Mouse (Mus musculus): ENCODE measurements around the gene Sertad4. TPM values are rescaled to one million over a fixed set of nuclear protein-coding genes. Genes with fewer than 3 reads are reported as not detected.

The Sertad4 gene
- total RNA-seq, 2 experiments from 2014 or later, result 12.5 to 14.9 TPM

DNA sequence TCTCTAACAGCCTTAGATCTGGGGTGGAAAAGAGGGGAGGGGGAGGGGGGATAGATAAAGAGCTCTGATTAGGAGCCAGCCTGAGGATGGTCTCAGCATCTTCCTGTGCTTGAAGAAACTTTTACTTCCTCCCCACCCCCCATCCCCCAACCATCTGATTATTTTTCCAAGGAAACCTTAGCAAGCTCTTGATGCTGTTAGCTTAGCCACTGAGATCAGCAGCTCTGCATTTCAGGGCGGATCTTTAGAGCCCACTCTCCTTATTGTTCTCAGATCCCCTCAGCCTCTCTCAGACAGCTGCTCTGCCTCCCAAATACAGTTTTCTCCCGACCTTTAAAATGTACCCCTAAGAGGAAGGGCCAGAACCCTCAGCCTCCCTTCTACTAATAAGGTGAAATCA lies 4.4 kb downstream of the Sertad4 start:
- no peak for DNase-seq

DNA sequence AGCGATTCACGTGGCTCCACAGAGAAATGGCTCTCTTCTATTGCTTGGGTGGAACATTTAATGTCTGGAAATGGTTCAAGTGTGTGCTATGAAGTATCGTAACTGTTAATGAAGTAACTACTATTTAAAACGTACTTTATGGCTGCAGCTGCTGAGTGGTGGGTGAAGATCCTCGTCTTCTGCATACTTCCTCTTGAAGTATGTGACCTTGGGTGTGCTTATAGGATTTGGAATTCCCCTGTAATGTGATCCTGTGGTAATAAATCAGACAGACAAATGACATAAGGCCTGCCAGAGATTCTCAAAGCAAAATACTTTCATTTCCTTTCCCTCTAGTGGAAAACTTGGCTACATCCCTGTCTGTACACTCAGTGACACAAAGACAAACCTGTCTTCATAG lies 5.9 kb downstream of the Sertad4 start:
- no peak for DNase-seq

DNA sequence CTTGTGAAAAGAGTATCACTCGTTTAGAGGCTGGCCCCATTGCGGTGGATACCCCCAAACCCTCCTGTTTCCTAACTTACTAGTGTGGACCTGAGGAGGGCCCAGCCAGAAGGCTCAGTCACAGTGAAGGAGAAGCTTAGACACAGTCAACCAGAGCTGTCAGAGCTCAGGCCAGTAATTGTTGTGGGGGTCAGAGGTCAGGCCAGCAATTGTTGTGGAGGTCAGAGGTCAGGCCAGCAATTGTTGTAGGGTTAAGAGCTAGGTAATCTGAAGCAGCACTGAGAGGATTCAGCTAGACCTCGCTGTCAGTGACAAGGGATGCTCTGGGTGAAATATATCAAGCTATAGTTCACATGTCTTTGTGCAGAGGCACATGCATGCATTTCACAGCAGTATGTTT lies 8.3 kb downstream of the Sertad4 start:
- no peak for DNase-seq

DNA sequence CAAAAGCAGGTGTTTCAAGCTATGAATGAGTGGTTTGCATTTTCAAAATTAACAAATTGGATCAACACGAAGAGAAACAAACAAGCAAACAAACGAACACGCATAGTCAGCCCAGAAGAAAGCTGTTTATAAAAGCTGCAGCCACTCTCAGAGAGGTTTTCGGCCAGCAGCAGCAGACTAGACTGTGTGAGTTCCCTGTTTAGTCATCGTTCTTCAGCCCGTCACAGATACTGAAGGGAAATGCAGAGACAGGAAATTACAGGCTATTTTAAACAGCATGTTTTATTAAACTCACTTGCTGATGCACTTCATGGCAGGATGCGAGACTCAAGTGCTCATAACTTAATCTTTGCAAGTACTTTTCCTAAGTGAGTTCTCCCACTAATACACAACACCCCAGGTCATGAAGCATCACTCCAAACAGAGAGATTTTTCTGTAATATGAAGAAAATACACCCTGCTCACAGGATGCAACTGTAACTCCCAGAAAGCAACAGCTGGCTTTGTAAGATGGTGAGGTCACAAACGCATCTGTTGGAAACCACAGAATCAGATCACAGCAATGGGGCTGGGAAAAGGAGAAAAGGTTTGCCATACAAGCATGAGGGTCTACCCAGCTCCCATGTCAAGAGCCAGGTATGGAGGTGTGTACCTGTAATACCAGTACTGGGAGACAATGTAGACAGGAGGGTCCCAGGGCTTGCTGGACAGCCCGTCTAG lies 14.3 kb downstream of the Sertad4 start:
- DNase-seq, result no peak

DNA sequence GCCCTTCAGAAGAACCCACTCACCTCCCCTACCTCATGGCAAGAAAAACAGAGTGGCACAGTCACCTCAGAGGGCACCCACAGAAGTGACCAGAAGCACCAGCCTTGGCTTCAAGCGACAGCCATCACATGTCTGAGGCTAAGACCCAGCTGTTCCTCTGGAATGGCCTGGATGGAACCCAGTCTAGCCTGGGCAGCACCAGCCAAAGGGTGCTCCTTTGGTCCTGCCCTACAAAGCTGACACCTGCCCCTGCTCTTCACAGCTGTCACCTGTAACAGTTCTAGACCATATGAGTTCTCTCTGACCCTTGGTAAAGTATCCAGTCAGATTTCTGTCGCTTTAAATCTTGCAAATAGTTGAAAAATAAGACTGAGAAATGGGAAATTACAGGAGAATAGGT lies 14.9 kb downstream of the Sertad4 start:
- no peak for DNase-seq

DNA sequence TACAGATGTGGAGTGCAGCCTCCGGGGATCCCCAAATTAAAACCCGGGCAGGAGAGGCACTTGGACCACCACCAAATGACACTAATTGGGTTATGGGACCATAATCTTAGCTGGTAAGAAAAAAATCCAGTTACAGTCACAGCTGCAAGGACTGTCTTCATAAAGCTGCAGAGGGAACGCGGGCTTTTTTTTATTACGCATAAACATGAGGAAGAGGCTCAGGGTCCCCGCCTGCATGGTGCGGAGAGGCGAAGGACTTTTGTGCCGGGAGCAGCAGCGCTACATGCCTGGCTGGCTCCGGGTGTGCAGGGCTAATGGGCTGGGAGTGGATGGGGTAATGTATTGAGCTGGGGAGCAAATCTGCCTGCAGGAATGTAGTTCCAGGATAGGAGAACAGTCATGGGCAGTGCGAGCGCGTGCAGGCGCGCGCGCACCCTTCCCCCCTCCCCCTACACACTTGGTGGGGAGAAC lies 20.3 kb downstream of the Sertad4 start:
- DNase-seq, result peak; percentile 32 to 33

DNA sequence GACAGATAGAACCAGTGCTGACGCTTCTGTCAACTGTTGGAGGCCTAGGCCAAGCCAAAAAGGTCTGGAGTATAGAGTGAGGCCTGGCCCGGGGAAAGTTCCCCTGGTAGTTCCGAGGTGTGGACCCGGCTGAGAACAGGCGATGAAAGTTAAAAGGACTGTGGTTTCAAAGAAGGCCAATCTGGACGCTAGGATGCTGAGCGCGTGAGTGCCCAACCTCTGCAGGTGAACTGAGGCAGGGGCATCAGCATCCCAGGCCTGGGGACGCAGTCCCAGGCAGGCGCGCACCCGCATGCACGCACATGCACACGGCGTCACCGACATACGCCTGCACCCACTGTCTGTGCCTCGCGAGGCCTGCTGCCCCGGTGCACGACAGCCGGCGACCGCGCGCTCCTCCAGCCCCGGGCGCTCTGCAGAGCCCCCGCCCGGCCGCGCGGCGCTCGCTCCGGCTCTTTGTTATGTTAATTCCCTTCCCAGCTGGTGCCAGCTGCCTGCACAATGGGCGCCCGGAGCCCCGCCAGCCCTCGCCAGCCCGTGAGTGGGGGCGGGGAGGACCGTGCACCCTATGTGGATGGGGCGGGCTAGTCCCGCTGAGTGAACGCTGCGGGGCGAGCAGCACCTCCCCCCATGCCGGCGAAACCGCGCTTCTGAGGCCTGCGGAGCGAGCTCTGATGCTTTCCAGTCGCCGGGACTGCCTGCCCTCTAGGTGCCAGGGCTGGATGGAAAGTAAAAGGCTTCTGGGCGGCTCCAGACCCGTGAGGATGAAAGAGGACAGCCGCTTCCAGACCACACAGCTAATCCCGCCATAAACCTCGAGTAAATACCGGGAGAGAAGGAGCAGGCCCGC lies 21.0 kb downstream of the Sertad4 start:
- DNase-seq, result peak; percentile 77 to 82

DNA sequence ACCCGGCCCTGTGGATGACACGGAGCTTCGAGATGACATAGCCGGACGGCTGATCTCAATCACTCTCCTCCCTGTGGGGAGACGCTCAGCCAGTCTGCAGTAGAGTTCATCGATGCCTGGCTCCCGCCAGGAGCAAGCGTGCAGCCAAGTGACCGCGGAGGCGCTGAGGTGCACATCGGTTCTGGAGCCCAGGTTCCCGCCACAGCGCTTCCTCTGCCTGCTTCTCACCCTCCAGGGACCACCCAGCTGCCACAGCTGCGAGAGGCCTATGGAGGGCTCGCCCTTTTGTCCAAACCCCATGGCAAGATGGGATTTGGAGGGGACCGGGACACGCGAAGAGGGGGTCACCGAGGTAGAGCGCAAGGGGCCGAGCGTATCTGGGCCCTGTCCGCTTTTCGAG lies 22.0 kb downstream of the Sertad4 start:
- DNase-seq, result no peak

DNA sequence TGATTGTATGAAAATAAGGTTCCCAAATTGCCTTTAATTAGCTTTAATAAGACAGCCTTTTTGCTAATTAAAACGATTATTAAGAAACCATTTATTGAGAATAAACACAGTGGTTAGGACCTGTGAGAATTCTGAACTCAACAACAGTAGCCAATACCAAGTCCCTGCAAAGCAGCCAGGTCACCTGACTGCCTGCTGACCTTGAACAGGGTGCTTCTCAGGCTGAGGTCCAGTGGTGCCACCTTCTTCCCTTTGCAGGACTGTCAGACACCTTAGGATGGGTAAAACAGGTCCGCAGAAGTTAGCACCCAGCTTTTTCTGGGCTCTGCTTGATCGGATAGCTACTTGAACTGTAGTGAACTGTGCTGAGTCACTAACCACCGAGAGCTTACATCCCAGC lies 22.5 kb downstream of the Sertad4 start:
- no peak for DNase-seq

DNA sequence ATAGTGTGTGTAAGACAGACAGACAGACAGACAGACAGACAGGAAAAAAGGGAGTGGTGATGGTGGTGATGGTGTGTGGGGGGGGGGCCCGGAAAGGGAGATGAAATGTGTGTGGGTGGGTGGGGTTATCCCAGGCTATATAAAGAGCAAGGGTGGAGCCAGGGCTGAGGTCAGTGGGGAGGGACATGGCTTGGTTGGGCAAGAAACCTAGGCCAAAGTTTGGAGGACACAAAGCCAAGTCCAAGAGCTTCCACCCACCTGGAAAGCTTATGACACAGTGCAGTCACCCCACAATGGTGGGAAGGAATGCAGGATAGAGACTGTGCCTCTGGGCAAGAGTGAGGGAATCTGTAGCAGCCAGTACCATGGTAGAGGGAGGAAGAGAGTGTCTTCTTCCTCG lies 23.2 kb downstream of the Sertad4 start:
- DNase-seq, result no peak

DNA sequence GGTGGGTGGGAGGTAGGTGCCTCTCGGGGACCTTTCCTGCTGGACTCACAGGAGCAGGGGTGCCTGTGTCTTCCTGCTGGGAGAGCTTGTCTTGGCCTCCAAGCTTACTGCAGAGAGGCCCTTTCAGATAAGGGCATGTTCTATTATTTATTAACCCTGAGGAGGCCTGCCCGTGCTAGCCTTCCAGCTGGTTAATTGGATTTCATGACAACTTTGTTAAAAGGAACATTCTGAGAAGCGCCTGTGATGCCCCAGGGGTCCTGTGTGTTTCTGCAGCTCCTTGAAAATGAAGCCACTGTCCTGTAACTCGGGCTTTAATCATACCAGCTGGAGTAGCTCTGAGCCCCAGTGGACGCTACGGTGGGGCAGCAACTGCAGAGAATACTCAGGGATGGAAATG lies 25.1 kb downstream of the Sertad4 start:
- no peak for DNase-seq

DNA sequence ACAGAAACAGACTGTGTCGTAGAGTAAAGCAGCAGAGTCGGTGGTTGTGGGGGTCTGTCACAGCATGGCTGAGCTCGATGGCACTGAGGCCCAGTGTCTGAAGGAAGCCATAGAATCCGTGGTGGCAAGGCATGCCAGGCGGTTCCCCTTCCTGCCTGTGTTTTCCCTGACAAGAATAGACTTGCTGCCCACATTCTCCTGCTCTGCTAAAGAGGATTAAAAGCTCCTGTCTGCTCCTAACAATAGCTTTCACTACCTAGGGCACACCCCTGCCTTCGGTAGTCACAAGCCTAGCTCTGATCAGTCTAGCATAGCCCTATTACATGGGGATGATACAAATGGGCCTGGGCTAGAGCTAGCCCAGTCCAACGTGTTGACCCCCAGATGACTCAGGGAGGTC lies 26.6 kb downstream of the Sertad4 start:
- DNase-seq, result no peak

DNA sequence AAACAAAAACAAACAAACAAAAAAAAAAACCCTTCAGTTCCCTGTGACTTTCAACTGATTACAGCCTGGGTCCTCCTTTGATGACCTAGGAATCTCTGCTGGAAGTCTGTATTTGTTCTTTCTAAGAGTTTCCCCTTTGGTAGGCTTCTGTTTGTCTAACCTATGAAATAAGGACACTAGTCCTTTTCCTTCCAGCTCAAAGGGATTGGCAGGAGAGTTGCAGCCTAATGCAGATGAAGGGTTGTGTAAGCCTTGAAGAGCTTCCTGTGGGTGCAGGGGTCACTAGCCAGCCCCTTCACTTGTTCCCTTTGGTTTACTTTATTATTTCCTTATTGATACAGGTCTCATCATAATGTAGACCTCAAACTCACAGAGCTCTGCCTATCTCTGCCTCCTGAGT lies 27.6 kb downstream of the Sertad4 start:
- DNase-seq, result no peak

DNA sequence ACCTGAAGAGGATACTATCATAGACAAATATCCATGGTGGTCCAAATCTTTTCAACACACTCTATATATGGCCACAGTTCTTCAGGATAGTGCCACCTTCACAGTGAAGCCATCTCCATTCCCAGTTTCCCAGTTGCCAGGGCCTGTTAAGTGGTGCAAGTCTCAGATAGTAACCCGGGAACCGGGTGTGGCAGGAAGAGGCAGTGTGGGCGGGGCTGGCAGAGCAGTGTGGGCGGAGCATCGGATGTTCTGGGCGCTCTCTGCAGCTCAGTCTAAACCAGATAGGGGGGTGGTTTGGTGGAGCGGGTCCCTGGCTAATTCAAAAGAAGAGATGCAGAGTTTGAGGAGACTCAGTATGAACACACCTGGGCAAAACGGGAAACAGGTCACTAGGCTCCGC lies 29.8 kb downstream of the Sertad4 start:
- DNase-seq, result no peak

DNA sequence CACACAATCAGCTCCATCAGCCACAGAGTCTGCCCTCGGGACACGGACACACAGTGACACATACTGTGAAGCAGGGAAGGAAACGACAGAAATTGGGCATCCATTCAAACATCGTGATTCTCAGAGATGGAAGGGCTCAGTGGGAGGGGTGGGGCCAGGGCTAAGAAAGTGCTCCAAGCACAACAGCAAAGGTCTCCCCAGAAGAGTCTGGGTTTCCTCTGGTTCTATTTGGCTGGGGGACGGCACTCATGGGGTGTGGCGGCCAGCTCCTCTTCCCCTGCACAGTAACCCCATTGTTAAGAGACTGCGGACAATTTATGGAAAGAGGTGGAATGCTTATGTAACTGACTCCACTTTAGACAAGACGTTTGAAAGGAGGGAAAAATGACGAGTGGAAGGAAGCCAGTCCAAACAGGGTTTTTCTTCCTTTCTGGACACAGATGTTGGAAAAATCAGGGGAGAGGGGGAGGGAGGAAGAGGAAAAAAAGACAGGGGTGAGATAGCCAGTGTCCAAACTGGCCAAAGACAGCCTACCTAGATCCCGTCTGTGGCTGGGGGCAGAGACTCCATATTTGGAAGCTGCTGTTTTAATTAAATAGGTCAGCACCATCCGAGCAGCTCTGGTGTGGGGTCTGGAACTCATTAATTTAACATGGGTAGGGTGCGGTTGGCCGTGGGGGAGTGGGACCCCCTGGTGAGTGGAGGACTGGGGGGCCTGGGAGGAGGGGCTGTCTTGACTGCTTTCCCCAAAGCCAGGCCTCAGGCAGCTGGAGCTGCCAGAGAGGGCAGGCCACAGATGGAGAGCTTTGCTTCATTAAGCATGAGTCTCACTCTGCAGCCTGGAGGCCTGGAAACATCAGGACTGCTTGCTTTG lies 32.7 kb downstream of the Sertad4 start:
- no peak for DNase-seq

DNA sequence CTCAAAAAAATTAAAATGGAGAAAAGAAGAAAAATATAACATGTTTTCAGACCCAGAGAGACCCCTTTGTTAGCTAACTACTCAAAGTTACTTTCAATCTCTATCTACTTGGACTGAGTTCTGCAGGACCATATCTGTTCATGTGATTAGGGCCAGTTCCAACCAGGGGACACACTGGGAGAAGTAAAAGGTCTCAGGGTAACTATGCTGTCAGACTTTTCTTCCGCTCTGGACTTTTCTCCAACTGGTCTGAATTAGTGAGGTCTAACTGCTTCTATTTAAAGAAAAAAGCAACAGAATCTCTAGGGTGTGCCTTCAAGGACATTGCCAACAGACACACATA lies 33.3 kb downstream of the Sertad4 start:
- DNase-seq, result no peak

DNA sequence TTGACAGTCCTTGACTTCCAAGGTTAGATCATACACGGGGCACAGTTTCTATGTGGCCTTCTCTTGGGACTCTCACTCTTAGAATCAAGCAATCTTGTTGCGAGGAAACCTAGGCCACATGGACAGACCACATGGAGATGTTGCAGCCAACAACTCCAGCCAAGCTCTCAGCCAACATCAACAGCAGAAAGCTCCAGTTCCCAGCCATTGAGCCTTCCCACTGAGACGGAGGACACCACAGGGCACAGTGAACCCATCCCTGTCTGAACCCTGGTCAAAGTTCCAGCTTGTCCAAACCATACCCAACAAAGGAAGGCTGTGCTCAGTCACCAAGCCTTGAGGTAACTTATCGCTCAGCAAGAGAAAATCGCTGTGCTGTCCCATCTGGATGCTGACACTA lies 37.2 kb downstream of the Sertad4 start:
- DNase-seq, result no peak

DNA sequence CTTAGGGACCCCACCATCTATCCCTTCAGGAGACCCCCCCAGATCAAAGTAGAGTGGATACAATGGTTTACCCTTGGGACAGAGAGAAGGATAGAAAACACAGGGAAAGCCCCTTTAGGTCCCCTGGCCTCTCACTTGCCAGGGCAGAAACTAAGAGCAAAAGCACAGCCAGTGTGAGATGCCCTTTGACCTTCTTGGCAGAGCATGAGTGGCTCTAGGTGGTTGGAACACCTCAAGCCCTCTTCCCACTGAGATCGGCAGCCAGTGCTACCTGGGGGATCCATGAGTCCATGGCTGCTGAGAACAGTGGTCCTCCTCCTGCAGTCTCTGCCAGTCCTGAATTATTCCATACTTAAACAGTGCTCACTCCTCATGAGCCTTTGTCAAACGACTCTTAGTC lies 39.8 kb downstream of the Sertad4 start:
- DNase-seq, result no peak

DNA sequence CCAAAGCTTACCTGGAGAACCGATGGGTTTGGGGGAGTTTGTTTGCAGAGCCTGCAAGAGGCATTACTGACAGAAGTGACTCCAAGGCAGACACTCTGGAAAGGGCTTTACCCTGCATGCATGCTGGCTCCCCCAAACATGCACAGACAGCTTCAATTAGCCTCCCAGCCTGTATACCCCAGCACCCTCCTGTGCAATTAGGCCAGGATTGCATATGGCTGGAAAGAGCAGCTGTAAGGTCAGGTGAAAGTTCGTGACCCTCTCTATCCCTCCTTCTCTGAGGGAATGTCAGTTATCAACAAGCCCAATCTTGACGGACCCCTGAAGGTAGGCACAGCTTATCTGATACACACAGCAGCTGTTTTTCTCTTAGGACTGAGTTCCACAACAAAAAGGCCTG lies 40.9 kb downstream of the Sertad4 start:
- no peak for DNase-seq

DNA sequence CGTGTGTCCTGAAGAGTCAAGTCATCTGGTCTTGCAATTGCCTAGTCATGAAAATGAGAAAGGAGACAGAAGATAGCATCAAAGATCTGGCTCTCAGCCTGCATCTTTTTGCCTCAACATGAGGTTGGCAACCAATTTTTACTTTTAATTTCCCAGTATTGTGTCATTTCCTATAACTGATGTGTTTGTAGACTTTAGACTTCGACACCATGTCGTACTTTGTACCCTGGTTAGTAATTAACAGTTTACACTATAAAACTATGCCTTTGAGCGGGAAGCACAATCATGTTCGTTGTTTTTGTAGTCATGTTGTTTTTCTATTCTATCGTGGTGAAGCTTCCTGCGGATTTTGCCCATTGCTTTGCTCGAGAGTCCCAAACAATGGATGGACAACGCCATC lies 42.8 kb downstream of the Sertad4 start:
- no peak for DNase-seq

DNA sequence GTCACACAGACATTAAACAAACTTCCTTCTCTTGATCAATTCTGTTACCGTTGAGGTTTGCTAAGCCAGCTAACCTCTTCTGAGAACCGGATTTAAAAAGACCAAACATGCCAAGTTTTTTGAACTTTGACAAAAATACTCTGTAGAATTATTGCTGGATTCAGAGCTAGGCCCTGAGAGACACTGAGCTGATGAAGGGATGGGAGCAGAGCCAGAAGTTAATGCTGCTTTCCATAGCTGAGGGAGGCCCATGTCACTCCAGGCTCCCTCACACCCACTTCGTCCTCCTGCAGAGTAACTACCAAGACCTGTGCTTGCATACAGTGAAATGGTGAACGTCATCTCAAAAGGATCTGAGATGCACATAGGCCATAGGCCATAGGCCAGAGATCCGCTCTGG lies 43.3 kb downstream of the Sertad4 start:
- DNase-seq, result no peak

DNA sequence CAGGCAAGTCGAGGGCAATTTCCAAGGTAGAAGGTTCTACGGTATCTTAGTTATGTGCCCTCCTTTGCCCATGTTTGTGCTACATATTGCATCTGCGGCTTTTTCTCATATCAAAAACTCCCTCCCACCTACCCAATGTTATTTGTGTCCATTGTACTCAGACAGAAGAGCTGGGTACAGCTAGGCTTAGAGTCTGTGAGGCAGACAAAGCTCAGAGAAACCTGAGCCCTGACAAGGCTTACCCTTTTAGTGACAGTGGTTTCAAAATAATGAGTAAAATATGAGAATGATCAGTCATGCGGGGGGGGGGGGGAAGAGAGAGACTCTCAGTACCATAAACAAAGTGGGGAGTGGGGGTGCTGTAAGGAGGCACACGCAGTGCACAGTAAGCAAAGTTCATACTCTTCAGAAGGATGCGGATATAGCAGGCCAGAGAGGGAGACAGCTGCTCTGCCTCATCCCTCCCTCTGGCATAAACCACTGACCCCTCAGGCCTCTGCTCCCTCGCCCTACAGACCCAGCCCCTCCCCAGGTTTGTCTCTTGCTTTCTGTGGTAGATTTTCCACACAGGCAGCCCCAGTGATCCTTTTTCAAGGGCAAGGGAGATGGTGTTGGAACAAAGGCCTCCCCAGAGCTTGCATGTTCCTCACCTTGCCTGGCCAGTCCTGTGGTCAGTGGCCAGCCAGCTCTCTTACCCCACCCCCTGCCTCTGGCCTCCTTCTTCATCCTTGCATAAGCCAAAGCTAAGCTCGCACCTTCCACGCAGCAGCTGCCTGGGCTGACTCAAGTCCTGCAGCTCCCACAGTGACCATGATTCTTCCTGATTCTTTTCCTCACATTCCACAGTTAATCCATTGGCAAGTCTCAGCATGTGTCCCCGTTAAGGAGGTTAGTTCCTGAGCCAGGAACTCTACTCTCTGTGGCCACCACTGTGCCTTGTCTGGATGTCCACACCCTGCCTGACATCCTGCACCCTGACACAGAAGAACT lies 49.1 kb downstream of the Sertad4 start:
- no peak for DNase-seq

Data from layer of hippocampus, postnatal 36 days (tissue).